Mouse (Mus musculus) NIH3T3 (cell line): Measurements from ENCODE around the gene Gm3460.
"Not testable (repeated sequence)": the region's sequence is repeated elsewhere in the genome, so short reads cannot be mapped to it uniquely, and the experiment has no call there.

Experiments used
- DNase-seq: peaks from one replicate; pipeline ENCODE4 v3.0.0-alpha.2; 2012; ENCODE audit warnings: low read depth

Gm3460 gene

GRCm38 (mm10) chr14:6622318-6622717 is at the start of gene Gm3460:
Gene Gm3460, minus strand, starts transcription at chr14:6622418.
- not testable (repeated sequence) for DNase-seq

- DNase-seq = not testable (repeated sequence)
These were observed 15.8 kb downstream of the Gm3460 start for GRCm38 (mm10) chr14:6606436-6606835.

GRCm38 (mm10) chr14:6605004-6605403 is 17.2 kb downstream of the Gm3460 start:
- not testable (repeated sequence) for DNase-seq

GRCm38 (mm10) chr14:6604551-6604950 is 17.7 kb downstream of the Gm3460 start:
- DNase-seq = not testable (repeated sequence)

DNA sequence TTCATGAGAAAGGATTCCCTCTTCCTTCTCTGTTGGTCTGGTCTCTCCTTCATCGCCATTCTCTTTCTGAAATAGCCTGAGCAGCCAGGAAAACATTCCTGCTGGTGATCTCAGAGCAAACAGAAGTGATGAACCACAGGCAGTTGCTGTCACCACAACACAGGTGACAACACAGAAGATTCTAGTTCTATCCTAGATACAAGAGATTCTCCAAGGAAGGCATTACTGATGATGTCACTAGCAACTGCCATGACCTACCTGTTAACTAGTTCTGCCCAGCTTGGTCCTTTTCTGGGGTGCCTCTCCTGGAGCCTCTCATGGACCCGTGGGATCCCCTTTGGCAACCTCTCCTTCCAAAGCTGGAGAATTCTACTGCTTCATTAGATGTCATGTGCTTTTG is 31.7 kb downstream of the Gm3460 start, which contains the start of gene Gm3629:
Gm3629 (minus strand) TSS at position 101 of the 400 bp plus-strand sequence.
- not testable (repeated sequence) for DNase-seq
